Mouse (Mus musculus) lung, postnatal 0 days (tissue): ENCODE measurements around the gene Atp13a2.

Experiments used
- CTCF ChIP-seq: IDR thresholded peaks from 2 replicates; pipeline ENCODE4 v1.5.1; 2016; ENCODE audit warnings: antibody characterized with exemption, mild to moderate bottlenecking
- EP300 ChIP-seq: IDR thresholded peaks from 2 replicates; pipeline ENCODE4 v1.6.1; 2016; ENCODE audit warnings: antibody characterized with exemption, mild to moderate bottlenecking, control low read depth

- no peak for TF ChIP-seq EP300
- no peak for TF ChIP-seq CTCF
These were observed 40.0 kb upstream of the Atp13a2 start for GRCm38 (mm10) chr4:140946580-140947205.
